Mouse (Mus musculus): ENCODE measurements at regions not wholly inside any gene's neighbourhood (a gene's known extent, or its start where the extent isn't known, plus 50 kb on each side); places are given as distances from the start of the nearest gene placed in this dataset.

GRCm38 (mm10) chr2:138640654-138641053 is 384.3 kb downstream of the Btbd3 start:
- no peak for DNase-seq (ENCODE audit: low spot score in 2 of 2)

GRCm38 (mm10) chr2:138641335-138641734 is 385.0 kb downstream of the Btbd3 start:
- DNase-seq (ENCODE audit: low spot score in 2 of 2), result no peak

- no peak for DNase-seq (ENCODE audit: low spot score in 2 of 2)
These were observed 392.3 kb downstream of the Btbd3 start for GRCm38 (mm10) chr2:138648616-138649015.

DNA sequence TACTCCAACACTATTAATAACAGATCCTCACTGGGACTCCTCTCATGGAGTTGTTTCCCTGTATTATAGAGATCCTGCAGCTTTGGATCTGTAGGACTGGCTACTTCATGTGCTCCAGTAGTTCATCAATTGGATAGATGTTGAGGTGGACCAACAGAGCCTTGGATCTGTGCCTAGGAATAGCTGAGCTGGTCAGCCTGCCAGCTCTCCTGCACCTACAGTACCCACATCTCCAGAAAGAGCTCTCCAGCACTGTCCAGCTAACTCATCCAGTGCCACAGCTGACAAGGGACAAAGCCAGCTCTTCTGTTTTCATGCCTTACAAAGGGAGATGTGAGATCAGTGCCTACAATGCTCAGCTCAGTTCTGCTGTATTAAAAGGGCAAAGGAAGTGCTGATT is 403.0 kb downstream of the Btbd3 start:
- no peak for DNase-seq (ENCODE audit: low spot score in 2 of 2)

- DNase-seq (ENCODE audit: low spot score in 2 of 2), result no peak
These were observed 413.9 kb downstream of the Btbd3 start for GRCm38 (mm10) chr2:138670307-138670706.

- DNase-seq (ENCODE audit: low spot score in 2 of 2), result no peak
These were observed 418.4 kb downstream of the Btbd3 start for GRCm38 (mm10) chr2:138674801-138675200.

- no peak for DNase-seq (ENCODE audit: low spot score in 2 of 2)
These were observed 419.1 kb downstream of the Btbd3 start for GRCm38 (mm10) chr2:138675229-138676065.

DNA sequence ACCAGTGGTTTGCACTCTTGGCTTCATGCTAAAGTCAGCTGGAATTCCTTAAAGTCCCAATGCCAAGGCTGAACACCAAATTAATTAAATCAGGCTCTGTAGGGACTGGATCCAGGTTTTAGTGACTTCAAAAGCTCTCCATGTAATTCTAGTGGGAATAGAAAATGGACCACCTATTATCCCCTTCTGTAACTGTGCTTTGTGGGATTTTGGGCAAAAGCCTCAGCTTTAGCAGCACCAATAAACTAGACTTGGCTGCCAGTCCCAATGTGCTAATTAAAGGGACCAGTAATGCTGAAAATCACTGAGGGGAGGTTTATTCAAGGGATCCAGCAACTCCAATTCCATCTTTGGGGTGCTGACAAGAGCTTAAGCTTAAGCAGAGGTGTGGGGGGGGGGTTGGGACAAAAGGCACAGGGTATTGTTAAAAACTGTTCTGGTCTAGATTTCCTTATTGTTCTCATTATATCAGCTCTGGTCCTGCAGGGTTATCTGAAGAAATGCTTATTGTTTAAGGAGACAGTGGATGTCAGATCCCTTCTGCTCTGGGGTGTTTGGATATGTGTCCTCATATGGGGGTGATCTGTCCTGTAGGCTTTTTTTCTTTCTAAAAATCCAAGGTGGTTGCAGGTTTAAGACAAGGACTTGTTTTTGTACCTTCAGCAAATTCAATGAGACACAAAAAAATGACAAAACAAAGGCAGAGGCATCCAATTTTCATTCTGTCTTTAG is 431.9 kb downstream of the Btbd3 start:
- no peak for DNase-seq (ENCODE audit: low spot score in 2 of 2)

- DNase-seq (ENCODE audit: low spot score in 2 of 2), result no peak
These were observed 433.1 kb downstream of the Btbd3 start for GRCm38 (mm10) chr2:138689497-138689896.

DNA sequence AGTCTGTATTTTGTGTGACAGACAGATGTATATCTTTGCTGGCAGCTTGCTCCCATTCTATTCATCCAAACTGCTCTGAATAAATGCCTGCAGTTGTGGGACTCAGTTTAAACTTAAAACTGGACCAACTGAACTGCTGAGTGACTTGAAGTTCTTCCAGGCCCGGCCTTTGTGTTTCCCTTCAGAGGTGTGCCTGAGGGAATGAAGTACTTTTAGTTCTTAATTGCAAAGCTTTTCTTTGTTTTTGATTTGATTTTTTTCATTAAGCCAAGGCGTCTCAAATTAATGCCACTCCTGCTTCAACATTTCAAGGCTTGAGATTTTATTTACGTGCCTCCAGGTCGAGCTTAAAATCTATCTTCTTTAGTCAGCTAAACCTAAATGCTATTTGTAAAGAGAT is 446.4 kb downstream of the Btbd3 start:
- DNase-seq (ENCODE audit: low spot score in 2 of 2), result no peak

- DNase-seq (ENCODE audit: low spot score in 2 of 2), result no peak
These were observed 447.7 kb downstream of the Btbd3 start for GRCm38 (mm10) chr2:138703943-138704541.

DNA sequence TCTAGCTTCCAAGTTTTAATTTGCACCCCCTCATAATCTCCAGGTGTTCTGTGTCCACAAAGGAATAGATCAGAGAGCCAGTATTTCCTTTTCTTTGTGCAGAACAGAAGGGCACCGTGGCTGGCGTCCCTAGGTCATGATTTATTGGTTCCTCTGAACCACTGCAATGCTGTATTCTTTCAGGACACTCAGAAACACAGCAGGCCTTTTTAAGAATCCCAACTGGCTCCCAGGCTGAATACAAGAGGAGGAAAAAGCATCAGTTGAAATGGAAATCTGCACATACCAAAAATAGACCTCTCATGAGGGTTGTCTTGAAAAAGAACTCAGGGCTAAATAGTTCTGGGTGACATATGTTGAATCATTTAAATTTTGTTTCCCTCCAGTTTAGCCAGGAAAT is 452.4 kb downstream of the Btbd3 start:
- DNase-seq (ENCODE audit: low spot score in 2 of 2), result no peak

DNA sequence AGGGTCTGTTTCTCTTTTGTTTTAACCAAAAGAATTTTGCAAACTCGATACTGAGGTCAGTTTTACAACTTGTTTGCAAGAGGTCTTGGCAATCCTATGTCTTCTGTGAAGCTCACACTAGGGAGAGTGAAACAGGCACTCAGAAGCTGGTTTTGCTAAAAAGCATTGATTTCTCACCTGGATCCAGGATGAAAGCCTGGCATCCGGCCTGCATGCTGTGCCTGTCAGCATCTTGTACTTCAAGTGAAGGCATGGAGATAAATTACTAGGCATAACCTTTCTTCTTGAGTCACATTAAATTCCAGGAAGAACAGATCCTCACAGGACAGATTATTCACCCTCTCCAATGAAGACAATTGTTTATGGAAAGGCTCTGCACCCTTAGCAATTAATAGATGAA is 477.5 kb downstream of the Btbd3 start:
- DNase-seq (ENCODE audit: low spot score in 2 of 2), result no peak

- DNase-seq (ENCODE audit: low spot score in 2 of 2), result no peak
These were observed 488.4 kb downstream of the Btbd3 start for GRCm38 (mm10) chr2:138744806-138745205.

DNA sequence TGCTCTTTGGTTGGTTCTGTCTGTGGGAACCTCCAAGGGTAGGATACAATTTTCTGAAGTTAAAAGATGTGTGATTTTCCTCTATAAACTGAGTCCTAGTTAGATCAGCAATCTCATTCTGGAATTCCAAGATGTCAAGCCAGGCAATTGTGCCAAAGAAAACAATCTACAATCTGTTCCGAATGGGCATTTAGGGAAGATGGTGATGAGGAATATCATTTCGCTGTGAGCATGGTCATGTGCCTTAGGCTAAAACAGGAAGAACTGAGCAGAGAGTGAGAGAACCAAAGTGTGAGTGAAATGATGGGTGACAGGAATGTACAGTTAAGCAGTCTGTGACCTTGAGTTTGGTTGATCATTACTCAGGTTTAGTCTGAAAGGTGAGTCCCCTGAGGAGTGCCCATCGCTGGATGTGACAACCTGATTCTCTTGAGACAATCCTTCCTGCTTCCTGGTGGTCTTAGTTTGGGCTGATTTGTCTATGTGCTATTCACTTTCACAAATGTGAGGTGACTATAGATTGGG is 504.1 kb downstream of the Btbd3 start:
- DNase-seq (ENCODE audit: low spot score in 2 of 2), result no peak

GRCm38 (mm10) chr2:138761400-138761799 is 505.0 kb downstream of the Btbd3 start:
- no peak for DNase-seq (ENCODE audit: low spot score in 2 of 2)

- no peak for DNase-seq (ENCODE audit: low spot score in 2 of 2)
These were observed 510.0 kb downstream of the Btbd3 start for GRCm38 (mm10) chr2:138766275-138766842.

- no peak for DNase-seq (ENCODE audit: low spot score in 2 of 2)
These were observed 527.4 kb downstream of the Btbd3 start for GRCm38 (mm10) chr2:138783781-138784180.

DNA sequence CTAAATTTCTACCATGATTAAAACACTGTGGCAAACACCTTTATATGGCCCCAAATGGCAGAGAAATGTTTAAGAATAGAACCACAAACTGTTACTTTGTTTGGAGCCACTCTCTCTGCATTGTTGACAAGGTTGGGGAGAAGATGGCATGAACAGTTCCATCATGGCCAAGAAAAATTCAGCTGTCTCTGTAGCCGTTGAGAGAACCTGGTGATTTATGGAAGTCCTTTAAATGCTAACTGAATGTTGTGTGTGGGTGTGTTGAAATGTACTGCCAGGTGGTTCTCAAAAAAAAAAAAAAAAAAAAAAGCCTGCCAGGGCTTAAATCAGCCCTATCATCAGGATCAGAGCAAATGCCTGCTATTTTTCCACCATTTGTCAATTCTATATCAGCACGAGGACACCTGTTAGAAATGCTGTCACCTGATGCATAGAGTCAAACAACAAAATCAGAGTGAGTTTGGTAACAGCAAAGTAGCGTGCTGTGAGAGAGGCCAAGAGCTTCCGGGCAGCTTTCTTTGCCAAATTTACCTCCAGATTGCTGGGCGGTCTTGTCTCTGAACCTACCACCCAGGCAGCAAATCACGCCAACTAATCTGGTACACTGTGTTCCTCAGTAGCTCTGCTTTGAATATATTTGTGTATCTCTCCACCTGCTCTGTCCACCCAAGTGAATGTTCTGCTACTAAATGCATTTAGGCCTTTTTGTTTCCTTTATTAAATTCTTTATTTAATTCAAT is 536.5 kb downstream of the Btbd3 start:
- no peak for DNase-seq (ENCODE audit: low spot score in 2 of 2)

DNA sequence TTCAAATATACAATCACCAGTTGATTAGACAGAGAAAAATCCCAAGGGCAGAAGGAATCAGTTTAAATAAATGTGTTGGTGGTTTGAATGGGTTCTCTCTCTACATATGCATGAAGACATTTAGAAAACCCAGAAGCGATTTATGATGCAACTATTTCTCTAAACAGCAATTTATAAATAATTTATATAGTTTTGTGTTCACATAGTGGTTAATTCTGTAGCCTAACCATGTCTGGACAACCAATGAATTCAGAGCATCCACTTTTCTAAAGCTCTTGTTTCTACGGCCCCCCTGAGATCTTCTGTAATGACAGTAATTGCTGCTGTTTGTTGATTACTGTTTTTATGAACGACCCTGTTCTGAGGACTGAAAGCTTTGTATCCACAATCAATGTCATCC is 549.8 kb downstream of the Btbd3 start:
- no peak for DNase-seq (ENCODE audit: low spot score in 2 of 2)

GRCm38 (mm10) chr2:138809767-138810166 is 553.4 kb downstream of the Btbd3 start:
- DNase-seq (ENCODE audit: low spot score in 2 of 2), result no peak
